ENCODE assay signal across 8 mouse cellular contexts in the genomic region with DNA sequence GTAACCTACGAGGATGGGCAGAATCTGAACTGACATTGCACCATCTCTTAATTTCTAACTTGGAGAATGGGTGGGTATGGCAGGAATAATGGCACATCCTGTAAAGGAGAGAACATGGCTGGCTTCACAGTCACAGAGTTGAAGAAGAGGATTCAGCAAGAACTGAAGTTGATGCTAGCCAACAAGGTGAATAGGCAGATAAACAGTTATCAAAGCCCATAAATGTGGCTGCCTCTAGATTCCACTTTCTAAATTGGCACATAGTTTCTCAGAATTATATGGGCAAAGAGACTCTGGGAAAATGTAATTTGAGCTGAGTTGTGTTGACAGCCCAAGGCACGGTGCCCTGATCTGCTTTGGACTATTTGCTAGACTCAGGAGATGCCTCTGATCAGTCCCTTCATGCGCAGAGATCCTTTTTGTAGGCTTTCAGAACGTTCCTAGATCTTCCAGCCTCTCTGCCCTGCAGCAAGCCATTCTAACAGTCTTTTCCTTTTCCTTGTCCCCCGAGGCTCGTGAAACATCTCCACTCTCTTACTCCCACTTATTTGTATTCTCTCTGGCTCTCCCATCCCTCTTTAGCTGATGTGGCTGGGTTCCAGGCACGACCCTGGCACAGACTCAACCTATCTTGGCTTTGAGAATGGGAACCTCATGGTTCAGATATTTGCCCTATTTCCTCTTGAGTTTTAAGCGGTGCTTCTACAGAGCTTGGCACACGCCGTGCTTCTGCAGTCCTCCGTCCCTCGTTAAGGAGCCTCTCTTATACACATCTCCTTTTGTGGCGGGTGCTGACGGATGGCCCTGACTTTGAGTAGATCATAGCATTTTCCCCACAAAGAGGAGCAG.
DNase-seq lines count a peak whose midpoint lies in the region; ATAC-seq and TF ChIP-seq lines count a peak whose summit lies in the region.

No protein-coding gene starts in this region.

- DNase-seq in kidney, adult 11 months, result peak; percentile 3
- DNase-seq in layer of hippocampus, adult 9-10 months (ENCODE audit: low spot score), result peak; percentile 13
- DNase-seq in midbrain, embryonic 14.5 days, result peak; percentile 66
- peak; percentile 2 to 56 for DNase-seq in urinary bladder, postnatal 36 days (ENCODE audit: low spot score in 2 of 2)

- H3K9ac ChIP-seq in kidney, embryonic 14.5 days (ENCODE audit: low read depth, low read length), result no peak overlapping the region
- no peak overlapping the region for H3K9ac ChIP-seq in heart, embryonic 14.5 days (ENCODE audit: low read length)
- no peak overlapping the region for H3K9ac ChIP-seq in midbrain, embryonic 14.5 days (replicated peaks; ENCODE audit: low read length)

- no peaks in the 10 kb centered on the region for H3K9me3 ChIP-seq in kidney, embryonic 14.5 days (ENCODE audit: control insufficient read depth, low read length)
- no peaks in the 10 kb centered on the region for H3K9me3 ChIP-seq in heart, embryonic 14.5 days (ENCODE audit: control insufficient read depth, low read length)
- H3K9me3 ChIP-seq in midbrain, embryonic 14.5 days (ENCODE audit: control insufficient read depth, low read length), result no peaks in the 10 kb centered on the region

- no peaks in the 10 kb centered on the region for H3K36me3 ChIP-seq in kidney, embryonic 14.5 days (ENCODE audit: control insufficient read depth, insufficient read depth, low read length)
- no peaks in the 10 kb centered on the region for H3K36me3 ChIP-seq in heart, embryonic 14.5 days (ENCODE audit: control insufficient read depth, insufficient read depth, low read length)
- no peaks in the 10 kb centered on the region for H3K36me3 ChIP-seq in midbrain, embryonic 14.5 days (ENCODE audit: control insufficient read depth, insufficient read depth, low read length)

- no peak for ATAC-seq in kidney, embryonic 14.5 days (ENCODE audit: low FRiP score, low TSS enrichment)
- no peak for ATAC-seq in heart, embryonic 14.5 days (ENCODE audit: insufficient number of reproducible peaks, insufficient read depth, low FRiP score, low read depth)
- peak; percentile 59 for ATAC-seq in midbrain, embryonic 14.5 days (ENCODE audit: low FRiP score, low TSS enrichment)
- no peak for ATAC-seq in CD4-positive, CD25-positive, alpha-beta regulatory T cell, adult 4 months

- 63% methylated on average over 14 of the region's 14 CpGs for whole genome bisulfite sequencing in kidney, embryonic 14.5 days
- WGBS in heart, embryonic 14.5 days, result 55% methylated on average over 14 of the region's 14 CpGs
- WGBS in midbrain, embryonic 14.5 days, result 69% methylated on average over 14 of the region's 14 CpGs

- H3K27ac ChIP-seq in kidney, embryonic 14.5 days (ENCODE audit: low read depth, low read length), result no peak overlapping the region; the same call in 1 of the 2 replicates
- peak overlapping the region; percentile 67 for H3K27ac ChIP-seq in embryonic fibroblast, embryonic 13.5 days (ENCODE audit: insufficient read depth, low read length)
- no peak overlapping the region; a peak in 1 of 4 replicates for H3K27ac ChIP-seq in heart, embryonic 14.5 days (replicated peaks in 1 of 2; ENCODE audit: control insufficient read depth in 1 of 2, insufficient read depth in 1 of 2, low read depth in 2 of 2, low read length in 2 of 2)
- H3K27ac ChIP-seq in midbrain, embryonic 14.5 days (replicated peaks; ENCODE audit: low read depth, low read length), result 0 out of 2 replicates have a peak overlapping the region, but pooled peaks have one; percentile 33

- H3K27me3 ChIP-seq in kidney, embryonic 14.5 days (ENCODE audit: control insufficient read depth, insufficient read depth, low read length), result no peaks in the 10 kb centered on the region
- no peaks in the 10 kb centered on the region for H3K27me3 ChIP-seq in heart, embryonic 14.5 days (ENCODE audit: control insufficient read depth, insufficient read depth, low read length)
- no peaks in the 10 kb centered on the region for H3K27me3 ChIP-seq in midbrain, embryonic 14.5 days (ENCODE audit: control insufficient read depth, insufficient read depth, low read length)

- TF ChIP-seq POLR2A in embryonic fibroblast, embryonic 13.5 days (IDR thresholded peaks at IDR 0.05; ENCODE audit: low read depth, low read length), result no peak

- TF ChIP-seq CTCF in embryonic fibroblast, embryonic 13.5 days (IDR thresholded peaks at IDR 0.05; ENCODE audit: borderline replicate concordance, insufficient read depth, low read length), result no peak

- H3K4me2 ChIP-seq in kidney, embryonic 14.5 days (replicated peaks; ENCODE audit: low read depth, low read length), result no peak overlapping the region
- peak overlapping the region; percentile 50 for H3K4me2 ChIP-seq in heart, embryonic 14.5 days (ENCODE audit: low read length)
- no peak overlapping the region for H3K4me2 ChIP-seq in midbrain, embryonic 14.5 days (ENCODE audit: low read length)

- no peak overlapping the region for H3K4me3 ChIP-seq in kidney, embryonic 14.5 days (ENCODE audit: low read length)
- H3K4me3 ChIP-seq in embryonic fibroblast, embryonic 13.5 days (ENCODE audit: insufficient read depth, low read length), result no peak overlapping the region
- no peak overlapping the region for H3K4me3 ChIP-seq in heart, embryonic 14.5 days (ENCODE audit: control insufficient read depth in 1 of 2, insufficient read depth in 1 of 2, low read depth in 1 of 2, low read length in 2 of 2)
- no peak overlapping the region for H3K4me3 ChIP-seq in midbrain, embryonic 14.5 days (replicated peaks; ENCODE audit: low read depth, low read length)

- H3K4me1 ChIP-seq in kidney, embryonic 14.5 days (ENCODE audit: control insufficient read depth, insufficient read depth, low read length), result no peaks in the 10 kb centered on the region
- H3K4me1 ChIP-seq in embryonic fibroblast, embryonic 13.5 days (ENCODE audit: control insufficient read depth, insufficient read depth, low read length), result peaks cover 14% of the 10 kb centered on the region
- peaks cover 4 to 5% of the 10 kb centered on the region in 2 experiments; a peak in 2 of 4 replicates for H3K4me1 ChIP-seq in heart, embryonic 14.5 days (ENCODE audit: control insufficient read depth in 2 of 2, insufficient read depth in 2 of 2, low read length in 2 of 2)
- H3K4me1 ChIP-seq in midbrain, embryonic 14.5 days (ENCODE audit: control insufficient read depth, insufficient read depth, low read length), result no peaks in the 10 kb centered on the region

Comparison
In these comparisons a context has a peak if more than half of its experiments do, and no peak if none do; other contexts are left out.
1. DNase-seq: peak in every context shown above with its lines; median percentile 66 in midbrain, embryonic 14.5 days; 29 in urinary bladder, postnatal 36 days; 13 in layer of hippocampus, adult 9-10 months; 3 in kidney, adult 11 months.
2. H3K27ac ChIP-seq: peak in embryonic fibroblast, embryonic 13.5 days (single experiment) and midbrain, embryonic 14.5 days (single experiment); none in kidney, embryonic 14.5 days (single experiment) and heart, embryonic 14.5 days (0 of 2).